Mouse (Mus musculus): ENCODE results near the gene Map4. TPM values are rescaled to one million over a fixed set of nuclear protein-coding genes. Genes with fewer than 3 reads are reported as not detected.
A peak's percentile ranks its signal among the peaks of the same experiment; 100 is the strongest.

Gene Map4
- polyA plus RNA-seq, 1 experiment from 2014 or later, result 159 TPM

GRCm38 (mm10) chr9:110130896-110131524 is 199.8 kb downstream of the Map4 start:
- peak overlapping the region; percentile 81 for H3K9ac ChIP-seq (replicated peaks; ENCODE audit: low read length)
- H3K27ac ChIP-seq (replicated peaks; ENCODE audit: low read depth, low read length), result peak overlapping the region; percentile 93
- 31% methylated on average over 10 of the region's 10 CpGs for WGBS
- H3K27me3 ChIP-seq (ENCODE audit: control insufficient read depth, insufficient read depth, low read length), result no peaks in the 10 kb centered on the region
- H3K4me3 ChIP-seq (replicated peaks; ENCODE audit: low read depth, low read length), result peak overlapping the region; percentile 88
- ATAC-seq (ENCODE audit: low FRiP score, low TSS enrichment) (no peak), DNase-seq (no peak)
- H3K9me3 ChIP-seq (ENCODE audit: control insufficient read depth, low read length), result no peaks in the 10 kb centered on the region
- H3K4me2 ChIP-seq (ENCODE audit: low read length), result peak overlapping the region; percentile 69
- peaks cover 14% of the 10 kb centered on the region for H3K36me3 ChIP-seq (ENCODE audit: control insufficient read depth, insufficient read depth, low read length)
- H3K4me1 ChIP-seq (ENCODE audit: control insufficient read depth, insufficient read depth, low read length), result peaks cover 29% of the 10 kb centered on the region

- Histone ChIP-seq H3K27ac (replicated peaks; ENCODE audit: low read depth, low read length) (peak overlapping the region; percentile 93), H3K27me3 (ENCODE audit: control insufficient read depth, insufficient read depth, low read length) (no peaks in the 10 kb centered on the region), H3K4me3 (replicated peaks; ENCODE audit: low read depth, low read length) (peak overlapping the region; percentile 88), H3K9ac (replicated peaks; ENCODE audit: low read length) (peak overlapping the region; percentile 81), H3K4me2 (ENCODE audit: low read length) (peak overlapping the region; percentile 69), H3K4me1 (ENCODE audit: control insufficient read depth, insufficient read depth, low read length) (peaks cover 29% of the 10 kb centered on the region), H3K36me3 (ENCODE audit: control insufficient read depth, insufficient read depth, low read length) (peaks cover 21% of the 10 kb centered on the region), H3K9me3 (ENCODE audit: control insufficient read depth, low read length) (no peaks in the 10 kb centered on the region)
- WGBS, result under 1% methylated on average over 63 of the region's 64 CpGs
- ATAC-seq (ENCODE audit: low FRiP score, low TSS enrichment) (peak; percentile 96), DNase-seq (peak; percentile 100)
Observed at GRCm38 (mm10) chr9:110131525-110132197, 200.4 kb downstream of the Map4 start.

- Histone ChIP-seq H3K27me3 (ENCODE audit: control insufficient read depth, insufficient read depth, low read length) (no peaks in the 10 kb centered on the region), H3K4me2 (ENCODE audit: low read length) (peak overlapping the region; percentile 69), H3K4me1 (ENCODE audit: control insufficient read depth, insufficient read depth, low read length) (peaks cover 29% of the 10 kb centered on the region), H3K9ac (replicated peaks; ENCODE audit: low read length) (peak overlapping the region; percentile 81), H3K4me3 (replicated peaks; ENCODE audit: low read depth, low read length) (peak overlapping the region; percentile 88), H3K36me3 (ENCODE audit: control insufficient read depth, insufficient read depth, low read length) (peaks cover 25% of the 10 kb centered on the region), H3K27ac (replicated peaks; ENCODE audit: low read depth, low read length) (peak overlapping the region; percentile 93), H3K9me3 (ENCODE audit: control insufficient read depth, low read length) (no peaks in the 10 kb centered on the region)
- peak; percentile 73 for ATAC-seq (ENCODE audit: low FRiP score, low TSS enrichment)
- DNase-seq, result peak; percentile 71
- under 1% methylated on average over 31 of the region's 38 CpGs for WGBS
Observed at GRCm38 (mm10) chr9:110132201-110132605, 200.9 kb downstream of the Map4 start.

GRCm38 (mm10) chr9:110132921-110133320 is 201.7 kb downstream of the Map4 start:
- H3K4me1 ChIP-seq (ENCODE audit: control insufficient read depth, insufficient read depth, low read length), result peaks cover 29% of the 10 kb centered on the region
- H3K27me3 ChIP-seq (ENCODE audit: control insufficient read depth, insufficient read depth, low read length), result no peaks in the 10 kb centered on the region
- H3K4me2 ChIP-seq (ENCODE audit: low read length), result peak overlapping the region; percentile 69
- WGBS, result 69% methylated on average over 6 of the region's 6 CpGs
- H3K9ac ChIP-seq (replicated peaks; ENCODE audit: low read length), result no peak overlapping the region
- ATAC-seq (ENCODE audit: low FRiP score, low TSS enrichment) (no peak), DNase-seq (peak; percentile 15)
- H3K9me3 ChIP-seq (ENCODE audit: control insufficient read depth, low read length), result no peaks in the 10 kb centered on the region
- peak overlapping the region; percentile 88 for H3K4me3 ChIP-seq (replicated peaks; ENCODE audit: low read depth, low read length)
- H3K36me3 ChIP-seq (ENCODE audit: control insufficient read depth, insufficient read depth, low read length), result peaks cover 31% of the 10 kb centered on the region
- H3K27ac ChIP-seq (replicated peaks; ENCODE audit: low read depth, low read length), result no peak overlapping the region

Small RNA genes lying within 50 kb of the gene (microRNA-seq; reads per million reads assigned to microRNA genes)
- 1.8 reads per million, percentile 8 among the genes with 10 or more reads in this experiment for gene Mir7089

Other genes starting within 250 kb of the Map4 start
- not detected in 2 replicates for gene Fbxw18, start 228.8 kb upstream of the Map4 start, polyA plus RNA-seq (2014; fragmentation: Nextera tagmentation; extraction: Ambion mirVana)
- gene Fbxw26, start 185.4 kb upstream of the Map4 start, polyA plus RNA-seq (2014; fragmentation: Nextera tagmentation; extraction: Ambion mirVana), result not detected in 2 replicates
- not detected in 2 replicates for gene Fbxw27, start 140.8 kb upstream of the Map4 start, polyA plus RNA-seq (2014; fragmentation: Nextera tagmentation; extraction: Ambion mirVana)
- gene Spink8, start 119.2 kb upstream of the Map4 start, polyA plus RNA-seq (2014; fragmentation: Nextera tagmentation; extraction: Ambion mirVana), result not detected in 2 replicates
- gene Nme6, start 98.7 kb upstream of the Map4 start, polyA plus RNA-seq (2014; fragmentation: Nextera tagmentation; extraction: Ambion mirVana), result 58.1 and 68.0 TPM in 2 replicates
- not detected in 2 replicates for gene Camp, start 81.8 kb upstream of the Map4 start, polyA plus RNA-seq (2014; fragmentation: Nextera tagmentation; extraction: Ambion mirVana)
- 8.4 and 13.8 TPM in 2 replicates for gene Cdc25a, start 55.9 kb upstream of the Map4 start, polyA plus RNA-seq (2014; fragmentation: Nextera tagmentation; extraction: Ambion mirVana)
- gene Smarcc1, start 186.2 kb downstream of the Map4 start, polyA plus RNA-seq (2014; fragmentation: Nextera tagmentation; extraction: Ambion mirVana), result 93.2 and 139 TPM in 2 replicates
- gene Dhx30, start 186.4 kb downstream of the Map4 start, polyA plus RNA-seq (2014; fragmentation: Nextera tagmentation; extraction: Ambion mirVana), result 188 and 191 TPM in 2 replicates

All from midbrain, embryonic 14.5 days (tissue).